In the genomic region with DNA sequence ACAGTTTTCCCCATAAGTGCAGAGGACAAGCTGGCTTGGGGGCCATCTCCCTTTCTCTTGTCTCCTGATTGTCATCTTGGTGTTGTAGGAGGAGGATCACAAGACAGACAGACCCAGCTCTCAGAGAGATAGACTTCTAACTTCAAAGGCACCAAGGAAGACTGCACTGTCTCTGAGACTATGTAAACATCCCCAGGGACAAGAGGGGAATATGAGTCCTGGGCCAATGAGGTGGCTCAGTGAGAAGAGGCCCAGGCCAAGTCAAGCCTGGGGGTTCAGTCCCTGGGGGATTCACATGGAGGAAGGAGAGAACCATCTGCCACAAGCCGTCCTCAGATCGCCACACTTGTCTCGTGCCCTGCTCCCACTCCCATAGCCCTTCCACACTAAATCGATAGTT, we compare ENCODE assay signal across 20 mouse cellular contexts.
"Had no signal": no experiment of that assay in that cellular context is flagged by ENCODE, and none has a peak within 500 bp of the region (broad histone marks: within the 10 kb centered on the region; RNA-seq: fewer than 3 reads in every experiment).

No protein-coding gene starts in this region.

- H3K4me1 ChIP-seq: lung, embryonic 15.5 days had no signal

- H3K4me3 ChIP-seq: limb, embryonic 12.5 days; limb, embryonic 15.5 days; liver, embryonic 12.5 days; liver, embryonic 15.5 days; lung, embryonic 15.5 days; midbrain, embryonic 10.5 days; midbrain, embryonic 13.5 days; myocyte; neural tube, embryonic 13.5 days had no signal

- H3K9ac ChIP-seq: limb, embryonic 12.5 days; limb, embryonic 15.5 days; liver, embryonic 12.5 days; liver, embryonic 15.5 days; lung, embryonic 15.5 days; midbrain, embryonic 13.5 days; neural tube, embryonic 13.5 days had no signal

- DNase-seq: kidney, adult 2 months; kidney, postnatal 36 days; left cerebral cortex, postnatal 4 days; retina, postnatal 1 day; right cerebral cortex, postnatal 25 days; spleen, adult 18-20 months; thymus, adult 18-20 months; thymus, postnatal 36 days had no signal

- H3K27me3 ChIP-seq: limb, embryonic 12.5 days; limb, embryonic 15.5 days; liver, embryonic 12.5 days; liver, embryonic 15.5 days; midbrain, embryonic 13.5 days; neural tube, embryonic 13.5 days had no signal

- ATAC-seq: midbrain, embryonic 13.5 days; midbrain, embryonic 16.5 days had no signal

- H3K36me3 ChIP-seq: limb, embryonic 12.5 days; limb, embryonic 15.5 days; liver, embryonic 12.5 days; liver, embryonic 15.5 days; lung, embryonic 15.5 days; midbrain, embryonic 10.5 days; midbrain, embryonic 13.5 days; neural tube, embryonic 13.5 days had no signal

- H3K9me3 ChIP-seq: limb, embryonic 12.5 days; limb, embryonic 15.5 days; liver, embryonic 12.5 days; liver, embryonic 15.5 days; lung, embryonic 15.5 days; megakaryocyte, embryonic 14.5 days; midbrain, embryonic 10.5 days; midbrain, embryonic 13.5 days; neural tube, embryonic 13.5 days had no signal

- H3K27ac ChIP-seq: kidney, postnatal 0 days; limb, embryonic 12.5 days; limb, embryonic 15.5 days; liver, embryonic 15.5 days; lung, embryonic 15.5 days; midbrain, embryonic 10.5 days; midbrain, embryonic 13.5 days; neural tube, embryonic 13.5 days had no signal

- H3K4me2 ChIP-seq: limb, embryonic 12.5 days; limb, embryonic 15.5 days; liver, embryonic 15.5 days; lung, embryonic 15.5 days; midbrain, embryonic 13.5 days; neural tube, embryonic 13.5 days had no signal
